Mouse (Mus musculus) forebrain, embryonic 15.5 days (tissue): ENCODE results near the gene Setd7. TPM values are rescaled to one million over a fixed set of nuclear protein-coding genes. Genes with fewer than 3 reads are reported as not detected.

Source experiments
- ATAC-seq: fragments of 200-750 bp; cut with Nextera tagmentation; replicated peaks from 2 replicates; pipeline ENCODE4 v1.8.0; 2017; ENCODE audit warnings: mild to moderate bottlenecking, moderate TSS enrichment, moderate library complexity
- H3K27ac ChIP-seq: fragments of 300-500 bp; sonication (generic); replicated peaks from 2 replicates; pipeline ENCODE4 v1.5.1; 2015; ENCODE audit warnings: mild to moderate bottlenecking, inconsistent platforms
- H3K27me3 ChIP-seq: fragments of 300-500 bp; sonication (generic); 2 replicates; pipeline ENCODE4 v1.6.1; 2015; ENCODE audit warnings: inconsistent platforms
- H3K36me3 ChIP-seq: fragments of 300-500 bp; sonication (generic); 2 replicates; pipeline ENCODE4 v1.6.1; 2015; ENCODE audit warnings: mild to moderate bottlenecking, inconsistent platforms
- H3K4me1 ChIP-seq: fragments of 300-500 bp; sonication (generic); 2 replicates; pipeline ENCODE4 v1.6.1; 2015; ENCODE audit warnings: inconsistent platforms
- H3K4me2 ChIP-seq: fragments of 300-500 bp; sonication (generic); replicated peaks from 2 replicates; pipeline ENCODE4 v1.6.1; 2015; ENCODE audit warnings: mild to moderate bottlenecking, inconsistent platforms
- H3K4me3 ChIP-seq: fragments of 300-500 bp; sonication (generic); 2 replicates; pipeline ENCODE4 v1.5.1; 2015; ENCODE audit warnings: mild to moderate bottlenecking, inconsistent platforms
- H3K9ac ChIP-seq: fragments of 300-500 bp; sonication (generic); replicated peaks from 2 replicates; pipeline ENCODE4 v1.6.1; 2015; ENCODE audit warnings: mild to moderate bottlenecking, inconsistent platforms
- H3K9me3 ChIP-seq: fragments of 300-500 bp; sonication (generic); 2 replicates; pipeline ENCODE4 v1.6.1; 2016; ENCODE audit warnings: inconsistent platforms
- WGBS: fragments of 180-500 bp; shearing (Covaris S2); methylation state at CpG from one replicate; pipeline ENCODE4 v1.1.7; 2015; ENCODE audit warnings: mixed read lengths; 5-methylcytosine and 5-hydroxymethylcytosine counted together
- polyA plus RNA-seq: library from polyadenylated mRNA; unstranded; fragments of >200 nt; fragmentation: Nextera tagmentation; extraction: Ambion mirVana; gene quantifications from 2 replicates; pipeline ENCODE4 v1.2.1, GENCODE M21; 2015

Gene Setd7
- polyA plus RNA-seq = 4.4 and 5.5 TPM in 2 replicates

DNA sequence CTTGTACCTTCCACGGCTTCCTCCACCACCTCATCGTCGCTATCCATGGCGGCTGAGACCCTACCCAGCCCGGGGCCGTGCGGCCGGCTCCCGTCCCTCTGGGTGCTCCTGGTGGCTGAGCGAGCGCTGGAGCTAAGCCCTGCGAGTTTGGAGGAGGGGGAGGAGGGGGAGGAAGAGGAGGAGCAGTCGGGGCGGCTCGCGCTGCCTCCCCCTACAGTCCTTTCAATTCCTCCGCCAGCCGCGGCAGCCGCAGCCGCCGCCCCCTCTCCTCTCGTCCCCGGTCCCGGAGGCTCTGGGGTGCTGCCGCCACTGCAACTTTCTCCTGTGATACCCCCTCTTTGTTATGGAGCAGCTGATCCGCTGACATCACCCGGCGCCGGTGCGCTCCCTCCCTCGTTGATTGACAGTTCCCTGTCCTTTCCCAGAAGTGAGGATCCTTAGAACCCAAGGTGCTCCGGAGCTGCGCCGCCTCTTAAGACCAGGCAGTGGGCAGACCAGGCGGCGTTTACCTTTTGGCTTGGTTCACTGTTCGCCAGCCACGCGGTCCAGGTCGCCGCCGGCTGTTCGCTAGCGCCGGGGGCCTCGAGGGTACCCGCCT is at the start of gene Setd7:
Gene Setd7 (minus strand): TSS at position 369 of the 598 bp plus-strand sequence.
- Histone ChIP-seq H3K9me3 (no peaks in the 10 kb centered on the region), H3K4me1 (peaks cover 29% of the 10 kb centered on the region), H3K4me2 (peak within 1 kb of the TSS; percentile 97), H3K27me3 (no peaks in the 10 kb centered on the region), H3K9ac (peak within 1 kb of the TSS; percentile 88), H3K4me3 (peak within 1 kb of the TSS; percentile 87), H3K27ac (peak within 1 kb of the TSS; percentile 97), H3K36me3 (no peaks in the 10 kb centered on the region)
- peak; percentile 87 for ATAC-seq
- under 1% methylated on average over 48 of the region's 48 CpGs for WGBS

DNA sequence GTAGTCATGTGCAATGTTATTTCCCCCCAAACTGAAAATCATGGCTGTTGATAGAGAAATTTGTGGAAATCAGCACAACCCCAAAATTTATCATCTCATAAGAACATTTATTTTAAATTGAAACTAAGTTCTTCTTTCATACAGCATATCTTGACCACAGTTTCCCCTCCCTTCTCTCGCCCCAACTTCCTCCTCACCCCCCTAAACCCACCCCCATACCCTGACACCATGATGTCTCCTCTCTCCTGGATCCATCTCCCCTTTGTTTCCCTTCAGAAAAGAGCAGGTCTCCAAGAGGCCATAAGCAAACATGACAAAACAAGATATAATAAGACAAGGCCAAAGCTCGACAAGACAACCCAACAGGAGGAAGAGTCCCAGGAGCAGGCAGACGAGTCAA is 43.8 kb upstream of the Setd7 start:
- no peak overlapping the region for H3K4me2 ChIP-seq
- H3K27ac ChIP-seq = peak overlapping the region; percentile 89
- H3K4me1 ChIP-seq = peaks cover 19% of the 10 kb centered on the region; the same call in 1 of the 2 replicates
- no peak overlapping the region for H3K9ac ChIP-seq
- no peak overlapping the region for H3K4me3 ChIP-seq
- H3K36me3 ChIP-seq = no peaks in the 10 kb centered on the region
- 93% methylated on average over 3 of the region's 3 CpGs for WGBS
- no peak for ATAC-seq
- H3K9me3 ChIP-seq = no peaks in the 10 kb centered on the region
- no peaks in the 10 kb centered on the region for H3K27me3 ChIP-seq

DNA sequence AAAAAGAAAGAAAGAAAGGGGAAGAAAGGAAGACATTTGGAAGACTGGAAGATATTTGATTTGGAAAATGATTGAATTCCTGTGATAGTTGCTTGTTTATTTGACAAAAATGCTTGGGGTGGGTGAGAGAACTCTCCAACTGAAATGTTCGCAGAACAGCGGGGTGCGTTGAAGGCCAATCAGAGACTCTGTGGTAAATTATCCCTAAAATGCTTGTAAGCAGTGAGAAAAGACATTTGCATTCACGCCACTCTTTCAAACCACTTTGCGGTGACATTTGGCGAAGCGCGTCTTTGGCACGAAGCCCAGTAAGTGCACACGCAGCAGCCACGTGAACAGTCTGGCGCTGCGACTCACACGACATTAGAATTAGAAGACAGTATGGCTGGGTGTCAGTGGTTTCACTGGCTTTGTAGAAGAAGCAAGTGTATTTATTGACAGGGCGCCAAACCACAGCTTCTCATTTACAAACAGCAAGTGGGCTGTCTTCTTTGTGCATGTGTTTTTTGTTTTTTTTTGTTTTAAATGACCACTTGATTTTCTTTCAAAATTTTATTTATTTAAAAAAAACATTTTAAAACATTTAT is 43.1 kb upstream of the Setd7 start:
- no peaks in the 10 kb centered on the region for H3K9me3 ChIP-seq
- H3K27me3 ChIP-seq = no peaks in the 10 kb centered on the region
- H3K36me3 ChIP-seq = no peaks in the 10 kb centered on the region
- WGBS = 21% methylated on average over 15 of the region's 15 CpGs
- H3K4me3 ChIP-seq = no peak overlapping the region
- H3K4me2 ChIP-seq = no peak overlapping the region; the same call in 1 of the 2 replicates
- peak overlapping the region; percentile 89 for H3K27ac ChIP-seq
- no peak overlapping the region for H3K9ac ChIP-seq
- H3K4me1 ChIP-seq = peaks cover 19% of the 10 kb centered on the region; the same call in 1 of the 2 replicates
- ATAC-seq = peak; percentile 94

DNA sequence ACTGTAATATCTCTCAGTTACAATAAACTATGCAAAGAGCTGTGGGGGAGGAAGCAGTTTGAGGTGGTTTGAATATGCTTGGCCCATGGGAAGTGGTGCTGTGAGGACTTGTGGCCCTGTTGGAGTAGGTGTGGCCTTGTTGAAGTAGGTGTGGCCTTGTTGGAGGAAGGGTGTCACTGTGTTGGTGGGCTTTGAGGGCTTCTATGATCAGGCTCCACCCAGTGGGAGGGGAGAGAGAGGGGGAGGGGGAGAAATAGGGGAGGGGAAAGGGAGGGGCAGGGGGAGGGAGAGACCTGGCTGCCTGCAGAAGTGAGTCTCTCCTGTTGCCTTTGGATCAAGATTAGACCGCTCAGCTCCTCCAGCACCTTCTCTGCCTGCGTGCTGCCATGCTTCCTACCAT is 40.8 kb upstream of the Setd7 start:
- Histone ChIP-seq H3K4me1 (peaks cover 19% of the 10 kb centered on the region; the same call in 1 of the 2 replicates), H3K4me2 (no peak overlapping the region), H3K9me3 (no peaks in the 10 kb centered on the region), H3K4me3 (no peak overlapping the region), H3K9ac (no peak overlapping the region), H3K36me3 (no peaks in the 10 kb centered on the region), H3K27ac (no peak overlapping the region), H3K27me3 (no peaks in the 10 kb centered on the region)
- 98% methylated on average over 2 of the region's 2 CpGs for WGBS
- no peak for ATAC-seq

DNA sequence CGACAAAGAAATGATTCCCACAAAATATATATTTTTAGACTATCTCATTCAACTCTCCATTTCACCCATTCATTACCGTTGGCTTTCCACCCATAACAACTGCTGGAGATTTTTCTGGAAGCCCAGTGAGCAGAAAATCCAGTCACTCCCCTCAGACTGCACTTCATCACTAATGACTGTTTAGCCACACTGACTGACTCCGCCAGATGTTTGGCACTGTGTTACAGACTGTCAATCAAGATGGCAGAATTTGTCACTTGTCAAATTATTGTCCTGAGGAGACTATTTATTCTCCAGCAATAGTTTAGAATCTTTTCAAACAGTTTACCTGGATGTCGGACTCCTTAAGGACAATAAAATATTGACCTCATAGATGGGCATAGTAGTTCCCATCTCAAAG is 40.0 kb upstream of the Setd7 start:
- no peaks in the 10 kb centered on the region for H3K9me3 ChIP-seq
- H3K36me3 ChIP-seq = no peaks in the 10 kb centered on the region
- WGBS = 83% methylated on average over 4 of the region's 4 CpGs
- H3K4me3 ChIP-seq = no peak overlapping the region
- peaks cover 19% of the 10 kb centered on the region; the same call in 1 of the 2 replicates for H3K4me1 ChIP-seq
- H3K9ac ChIP-seq = no peak overlapping the region
- no peak overlapping the region for H3K4me2 ChIP-seq
- no peaks in the 10 kb centered on the region for H3K27me3 ChIP-seq
- H3K27ac ChIP-seq = no peak overlapping the region
- no peak for ATAC-seq

DNA sequence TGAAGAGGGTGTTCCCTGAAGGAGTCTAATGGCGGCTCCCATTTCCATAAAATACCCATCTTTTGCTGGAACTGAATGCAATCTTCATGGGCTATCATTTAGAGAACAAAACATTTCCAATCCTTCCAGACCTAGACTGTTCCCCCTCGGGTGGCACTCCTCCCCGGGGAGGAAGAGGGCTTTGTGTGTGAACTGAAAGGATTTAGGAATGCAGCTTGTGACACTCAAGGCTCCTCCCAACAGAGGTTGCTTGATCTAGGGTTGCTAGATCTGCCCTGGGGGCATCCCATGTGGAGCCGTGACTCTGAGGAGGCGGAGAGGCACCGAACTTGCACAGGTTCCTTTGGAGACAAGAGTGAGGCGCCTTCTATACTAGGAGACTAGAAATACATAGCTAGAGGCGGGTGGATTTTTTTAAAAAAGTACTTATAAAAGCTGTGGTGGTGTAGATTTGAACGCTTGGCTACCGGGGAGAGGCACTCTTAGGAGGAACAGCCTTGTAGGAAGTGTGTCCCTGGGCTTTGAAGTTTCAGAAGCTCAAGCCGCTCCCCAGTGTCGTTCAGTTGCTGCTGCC is 38.5 kb upstream of the Setd7 start:
- Histone ChIP-seq H3K4me1 (peaks cover 14% of the 10 kb centered on the region; the same call in 1 of the 2 replicates), H3K27ac (no peak overlapping the region; the same call in 1 of the 2 replicates), H3K36me3 (no peaks in the 10 kb centered on the region), H3K4me2 (no peak overlapping the region), H3K27me3 (no peaks in the 10 kb centered on the region), H3K9me3 (no peaks in the 10 kb centered on the region), H3K4me3 (no peak overlapping the region), H3K9ac (no peak overlapping the region)
- 66% methylated on average over 12 of the region's 12 CpGs for WGBS
- no peak for ATAC-seq

DNA sequence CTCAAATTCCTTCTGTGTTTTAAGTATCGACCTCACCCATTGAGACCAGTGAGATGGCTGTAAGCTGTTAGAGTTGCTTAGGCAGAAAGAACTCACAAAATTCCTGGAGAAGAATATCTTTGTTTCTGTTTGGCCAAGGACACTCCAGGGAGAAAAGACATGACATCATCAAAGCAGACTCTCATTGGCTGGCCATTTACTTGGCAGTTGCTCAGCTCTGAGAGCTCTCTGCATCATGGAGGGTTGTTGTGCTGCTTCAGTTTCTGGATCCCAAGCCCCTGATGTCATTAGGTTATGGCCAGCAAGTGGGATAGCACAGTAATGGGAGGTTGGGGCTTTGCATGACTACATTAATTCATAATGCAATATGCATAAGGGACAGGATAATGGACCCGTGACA is 35.9 kb upstream of the Setd7 start:
- no peak overlapping the region for H3K4me2 ChIP-seq
- no peaks in the 10 kb centered on the region for H3K4me1 ChIP-seq
- no peak overlapping the region for H3K4me3 ChIP-seq
- peak overlapping the region; percentile 20; the same call in 1 of the 2 replicates for H3K27ac ChIP-seq
- no peaks in the 10 kb centered on the region for H3K9me3 ChIP-seq
- no peak overlapping the region for H3K9ac ChIP-seq
- ATAC-seq = peak; percentile 38; the same call in 1 of the 2 replicates
- no peaks in the 10 kb centered on the region for H3K36me3 ChIP-seq
- WGBS = 56% methylated on average over 2 of the region's 2 CpGs
- no peaks in the 10 kb centered on the region for H3K27me3 ChIP-seq

DNA sequence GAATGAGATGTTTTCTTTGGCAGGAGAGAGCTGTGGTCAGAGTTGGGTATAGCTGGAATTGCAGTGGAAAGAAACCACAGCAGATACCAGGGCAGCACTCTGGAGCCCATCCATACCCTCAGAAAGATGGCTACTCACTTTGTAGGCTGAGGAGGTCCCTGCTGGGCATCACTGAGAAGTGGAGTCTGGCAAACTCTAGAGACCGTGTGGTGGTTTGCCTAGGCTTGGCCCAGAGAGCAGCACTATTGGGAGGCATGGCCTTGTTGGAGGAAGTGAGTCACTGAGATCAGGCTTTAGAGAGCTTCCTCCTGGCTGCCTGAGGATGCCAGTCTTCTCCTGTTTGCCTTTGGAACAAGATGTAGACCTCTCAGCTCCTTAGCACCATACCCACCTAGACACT is 32.8 kb upstream of the Setd7 start:
- WGBS = 82% methylated on average over 1 of the region's 1 CpGs
- ATAC-seq = no peak
- no peaks in the 10 kb centered on the region for H3K36me3 ChIP-seq
- H3K4me2 ChIP-seq = no peak overlapping the region
- H3K4me3 ChIP-seq = no peak overlapping the region
- no peak overlapping the region for H3K27ac ChIP-seq
- peaks cover 11% of the 10 kb centered on the region for H3K4me1 ChIP-seq
- no peak overlapping the region for H3K9ac ChIP-seq
- no peaks in the 10 kb centered on the region for H3K9me3 ChIP-seq
- H3K27me3 ChIP-seq = no peaks in the 10 kb centered on the region

DNA sequence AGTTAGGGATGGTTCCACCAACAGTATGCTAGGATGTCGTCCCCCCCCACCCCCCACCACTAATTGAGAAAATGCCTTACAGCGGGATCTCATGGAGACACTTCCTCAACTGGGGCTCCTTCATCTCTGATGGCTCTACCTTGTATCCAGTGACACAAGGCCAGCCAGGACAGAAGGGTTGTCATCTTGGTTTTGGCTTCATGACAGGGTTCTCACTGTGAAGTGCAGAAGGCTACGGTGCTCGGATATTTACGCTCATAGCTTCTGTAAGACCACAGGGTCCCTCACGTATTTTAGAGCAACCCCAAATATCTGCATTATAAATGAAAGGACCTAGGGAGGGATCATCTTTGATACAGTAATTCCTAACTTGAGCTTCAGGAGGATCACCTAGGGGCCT is 30.9 kb upstream of the Setd7 start:
- WGBS = 90% methylated on average over 6 of the region's 6 CpGs
- ATAC-seq = no peak

DNA sequence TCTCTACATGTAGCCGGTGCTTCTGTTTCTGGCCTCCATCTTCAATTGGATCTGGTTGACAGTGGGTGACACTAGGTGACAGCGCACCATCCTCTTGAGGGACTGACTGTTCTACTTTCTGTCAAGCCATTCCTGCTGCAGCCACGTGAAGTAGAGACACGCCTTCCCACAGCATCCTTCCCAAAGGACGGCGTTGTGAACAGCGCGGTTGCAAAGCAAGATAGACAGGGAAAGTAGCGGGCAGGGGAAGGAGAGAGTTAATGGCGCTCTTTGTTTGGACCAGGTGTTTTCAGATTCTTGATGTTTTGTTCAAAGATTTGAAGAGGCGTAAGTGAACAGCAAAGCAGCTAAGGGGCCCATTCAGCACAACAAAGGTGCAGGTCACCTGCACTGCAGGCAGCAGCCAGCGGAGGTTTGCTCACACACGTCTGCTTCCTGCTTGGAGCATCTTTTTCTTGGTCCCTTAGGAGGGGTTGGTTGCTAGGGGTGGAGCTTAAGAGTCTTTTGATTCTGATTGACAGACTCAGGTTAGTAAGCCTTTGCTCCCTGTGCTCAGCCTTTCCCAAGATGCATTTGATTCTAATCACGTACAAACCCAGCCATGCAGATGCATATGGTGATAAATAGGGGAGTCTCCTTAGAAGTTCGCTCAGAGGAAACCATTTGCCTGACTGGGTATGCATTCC is 29.7 kb upstream of the Setd7 start:
- ATAC-seq = peak; percentile 86
- WGBS = 16% methylated on average over 15 of the region's 15 CpGs

More for the DNA sequence above, 30.9 kb upstream of the Setd7 start:
- no peak overlapping the region for H3K27ac ChIP-seq
- H3K36me3 ChIP-seq = no peaks in the 10 kb centered on the region
- H3K9me3 ChIP-seq = no peaks in the 10 kb centered on the region
- peaks cover 11% of the 10 kb centered on the region for H3K4me1 ChIP-seq
- no peaks in the 10 kb centered on the region for H3K27me3 ChIP-seq
- no peak overlapping the region for H3K4me3 ChIP-seq
- H3K9ac ChIP-seq = no peak overlapping the region
- H3K4me2 ChIP-seq = no peak overlapping the region

DNA sequence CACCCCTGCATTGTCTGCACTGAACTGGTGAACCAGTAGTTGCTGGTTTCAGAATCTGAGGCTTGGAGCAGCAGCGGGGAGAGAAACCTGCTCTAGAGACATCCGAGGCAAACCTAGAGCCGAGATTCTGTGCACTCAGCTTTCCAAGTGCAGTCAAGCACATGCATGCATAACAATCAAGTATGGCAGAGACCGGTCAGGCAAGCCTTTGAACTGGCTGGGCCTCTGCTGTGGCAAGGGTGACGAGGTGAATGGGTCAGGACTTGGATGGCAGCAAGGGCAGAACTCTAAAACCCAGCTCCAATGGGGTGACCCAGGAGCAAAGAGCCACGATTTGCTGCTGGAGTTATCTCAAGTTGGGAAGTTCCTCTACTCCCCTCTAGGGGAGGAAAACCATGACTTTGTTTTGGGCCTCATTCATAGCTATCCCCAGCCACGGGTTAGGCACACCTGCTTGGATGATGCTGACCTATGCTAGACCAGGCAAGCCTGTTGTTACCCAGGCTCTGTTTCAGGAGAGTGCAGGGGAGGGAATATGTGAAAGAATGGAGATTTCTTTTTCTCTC is 27.1 kb upstream of the Setd7 start:
- H3K4me3 ChIP-seq = no peak overlapping the region
- WGBS = 58% methylated on average over 7 of the region's 7 CpGs
- no peak for ATAC-seq

More for the DNA sequence above, 29.7 kb upstream of the Setd7 start:
- Histone ChIP-seq H3K4me1 (peaks cover 11% of the 10 kb centered on the region), H3K36me3 (no peaks in the 10 kb centered on the region), H3K27me3 (no peaks in the 10 kb centered on the region), H3K4me2 (peak overlapping the region; percentile 30), H3K27ac (peak overlapping the region; percentile 60), H3K9me3 (no peaks in the 10 kb centered on the region), H3K9ac (no peak overlapping the region), H3K4me3 (peak overlapping the region; percentile 8)

More for the DNA sequence above, 27.1 kb upstream of the Setd7 start:
- H3K36me3 ChIP-seq = no peaks in the 10 kb centered on the region
- H3K9me3 ChIP-seq = no peaks in the 10 kb centered on the region
- no peak overlapping the region for H3K9ac ChIP-seq
- no peaks in the 10 kb centered on the region for H3K27me3 ChIP-seq
- H3K27ac ChIP-seq = no peak overlapping the region
- H3K4me2 ChIP-seq = no peak overlapping the region
- H3K4me1 ChIP-seq = peaks cover 22% of the 10 kb centered on the region
